Mouse (Mus musculus): ENCODE measurements around the gene Gpatch1. TPM values are rescaled to one million over a fixed set of nuclear protein-coding genes. Genes with fewer than 3 reads are reported as not detected.

The Gpatch1 gene
- 19.9 and 23.1 TPM in 2 replicates for polyA plus RNA-seq (2015; fragmentation: Nextera tagmentation; extraction: Ambion mirVana)

DNA sequence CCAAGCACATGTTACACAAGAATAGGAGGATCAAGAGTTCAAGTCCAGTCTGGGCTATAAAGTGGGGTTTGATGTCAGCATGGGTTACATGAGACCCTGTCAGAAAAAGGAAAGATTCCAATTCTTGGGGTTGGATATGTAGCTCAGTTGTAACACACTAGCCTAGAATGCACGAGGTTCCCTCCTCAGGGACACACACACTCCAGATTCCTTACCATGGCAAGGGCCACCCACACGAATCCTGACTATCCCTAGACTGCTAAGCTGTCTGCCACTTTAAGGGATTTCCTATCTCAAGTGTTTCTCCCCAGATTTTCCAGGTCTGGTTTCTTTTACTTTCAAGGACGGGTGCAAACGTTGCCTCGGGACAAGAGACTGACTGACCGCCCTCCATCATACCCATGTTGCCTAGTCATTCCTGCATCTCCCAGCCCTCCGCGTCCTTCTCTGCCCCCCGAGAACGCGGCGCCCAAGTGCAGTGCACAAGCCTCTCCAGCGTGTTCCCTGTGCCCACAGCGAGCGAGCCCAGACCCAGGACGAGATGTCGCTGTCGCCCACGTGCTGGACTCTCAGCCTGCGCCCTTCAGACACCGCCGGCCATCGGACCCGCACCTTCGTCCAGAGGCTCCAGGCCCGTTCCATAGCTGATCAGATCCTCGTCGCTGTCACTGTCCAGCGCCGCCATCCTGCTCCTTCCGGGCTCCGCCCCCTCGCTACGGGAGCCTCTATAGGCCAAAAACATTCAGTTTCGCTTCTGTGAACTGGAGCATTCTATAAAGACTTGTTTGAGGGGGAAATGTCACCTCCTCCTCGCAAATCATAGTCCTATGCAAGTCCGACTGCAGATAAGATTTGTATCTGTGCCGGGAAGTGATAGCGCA is at the start of gene Gpatch1:
Gene Gpatch1 (minus strand): TSS at position 712 of the 881 bp plus-strand sequence.
- WGBS = 1% methylated on average over 39 of the region's 39 CpGs
- peak; percentile 89 for ATAC-seq (replicated peaks)

DNA sequence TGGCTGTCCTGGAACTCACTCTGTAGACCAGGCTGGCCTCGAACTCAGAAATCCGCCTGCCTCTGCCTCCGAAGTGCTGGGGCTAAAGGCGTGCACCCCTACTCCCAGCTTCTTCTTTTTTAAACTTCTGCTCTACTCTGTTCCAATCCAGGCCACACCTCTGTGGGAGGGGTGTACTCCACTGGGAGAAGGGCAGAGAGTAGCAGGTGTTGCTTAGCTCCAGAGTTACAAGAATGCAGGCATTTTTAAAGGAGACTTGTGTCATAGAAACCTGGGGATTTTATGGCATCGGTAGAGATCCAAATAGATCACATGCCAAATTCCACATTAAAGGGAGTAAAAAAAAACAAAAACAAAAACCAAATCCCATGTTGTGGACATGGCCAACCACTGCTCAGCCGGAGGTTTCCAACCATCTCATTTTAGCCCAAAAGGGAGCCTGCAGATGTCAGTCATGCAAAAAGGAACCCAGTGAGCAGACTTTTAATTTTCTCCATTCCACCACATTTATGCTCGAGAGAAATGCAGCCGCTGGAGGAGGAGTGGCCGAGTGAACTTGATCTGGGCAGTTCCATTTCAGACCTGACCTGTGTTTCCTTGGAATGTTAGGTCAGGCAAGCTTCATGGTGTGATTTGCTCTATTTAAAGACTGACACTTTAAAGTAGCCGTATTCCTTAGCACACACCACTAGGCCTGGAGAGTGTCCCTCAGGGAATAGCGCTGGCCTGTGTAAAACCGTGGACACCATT is 47.1 kb upstream of the Gpatch1 start:
- no peak overlapping the region for H3K4me3 ChIP-seq
- H3K4me1 ChIP-seq = no peaks in the 10 kb centered on the region
- no peak for ATAC-seq (replicated peaks)
- H3K36me3 ChIP-seq (replicated peaks) = no peaks in the 10 kb centered on the region
- H3K9me3 ChIP-seq = no peaks in the 10 kb centered on the region; the same call in 1 of the 2 replicates
- H3K27ac ChIP-seq = no peak overlapping the region
- no peak overlapping the region for H3K4me2 ChIP-seq
- WGBS = 77% methylated on average over 12 of the region's 12 CpGs
- no peaks in the 10 kb centered on the region for H3K27me3 ChIP-seq (replicated peaks)
- no peak overlapping the region for H3K9ac ChIP-seq

More for the DNA sequence above, at the start of gene Gpatch1:
- H3K36me3 ChIP-seq (replicated peaks) = no peaks in the 10 kb centered on the region
- peak within 1 kb of the TSS; percentile 65 for H3K4me3 ChIP-seq
- peak within 1 kb of the TSS; percentile 67 for H3K4me2 ChIP-seq
- H3K9ac ChIP-seq = peak within 1 kb of the TSS; percentile 68
- no peaks in the 10 kb centered on the region for H3K9me3 ChIP-seq
- peak within 1 kb of the TSS; percentile 72 for H3K27ac ChIP-seq
- H3K4me1 ChIP-seq = peaks cover 18% of the 10 kb centered on the region
- H3K27me3 ChIP-seq (replicated peaks) = no peaks in the 10 kb centered on the region

DNA sequence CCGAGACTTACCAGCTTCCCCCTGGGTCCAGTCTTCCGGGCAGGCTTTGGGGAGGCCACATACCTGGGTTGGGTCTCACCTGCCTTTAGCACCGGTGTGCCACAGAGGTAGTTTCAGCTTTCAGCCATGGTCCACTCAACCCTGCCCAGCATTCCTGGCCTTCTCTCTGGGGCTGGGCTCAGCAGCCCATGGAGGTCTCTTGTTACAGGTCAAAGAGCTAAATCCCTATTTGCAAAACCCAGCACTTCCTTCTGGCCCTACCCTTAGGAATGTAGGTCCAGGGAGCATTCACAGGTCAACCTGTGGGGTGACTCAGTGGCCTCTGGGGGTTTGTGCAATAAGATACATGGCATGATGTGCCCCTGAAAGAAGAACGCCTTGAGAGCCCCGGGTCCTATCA is 44.6 kb upstream of the Gpatch1 start:
- no peak overlapping the region for H3K4me3 ChIP-seq
- no peak overlapping the region for H3K9ac ChIP-seq
- WGBS = 83% methylated on average over 5 of the region's 5 CpGs
- no peak for ATAC-seq (replicated peaks)
- H3K27me3 ChIP-seq (replicated peaks) = no peaks in the 10 kb centered on the region
- no peaks in the 10 kb centered on the region for H3K4me1 ChIP-seq
- H3K27ac ChIP-seq = no peak overlapping the region
- no peaks in the 10 kb centered on the region for H3K36me3 ChIP-seq (replicated peaks)
- no peak overlapping the region for H3K4me2 ChIP-seq
- no peaks in the 10 kb centered on the region for H3K9me3 ChIP-seq

DNA sequence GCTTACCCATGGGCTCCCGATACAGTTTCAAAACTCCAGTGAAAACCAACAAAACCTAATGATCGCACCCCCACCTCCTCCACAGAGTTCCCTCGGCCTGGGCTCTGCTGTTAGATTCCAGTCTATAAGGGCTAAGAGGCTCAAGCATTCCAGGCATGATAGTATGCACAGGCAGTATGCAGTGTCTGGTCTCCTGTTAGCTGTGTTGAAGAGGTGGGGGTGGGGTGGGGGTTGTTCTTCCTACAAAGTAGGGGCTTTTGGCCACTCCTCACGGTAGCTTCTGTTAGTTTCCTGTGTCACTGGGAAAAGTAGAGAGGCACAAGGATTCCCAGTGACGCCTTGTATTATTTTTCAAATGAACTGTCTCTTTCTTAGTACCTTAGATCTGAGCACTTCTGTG is 44.0 kb upstream of the Gpatch1 start:
- Histone ChIP-seq H3K27ac (no peak overlapping the region), H3K27me3 (replicated peaks) (no peaks in the 10 kb centered on the region), H3K36me3 (replicated peaks) (no peaks in the 10 kb centered on the region), H3K4me1 (no peaks in the 10 kb centered on the region), H3K9ac (no peak overlapping the region), H3K4me3 (no peak overlapping the region), H3K9me3 (no peaks in the 10 kb centered on the region), H3K4me2 (no peak overlapping the region)
- no peak for ATAC-seq (replicated peaks)
- WGBS = 77% methylated on average over 5 of the region's 5 CpGs

DNA sequence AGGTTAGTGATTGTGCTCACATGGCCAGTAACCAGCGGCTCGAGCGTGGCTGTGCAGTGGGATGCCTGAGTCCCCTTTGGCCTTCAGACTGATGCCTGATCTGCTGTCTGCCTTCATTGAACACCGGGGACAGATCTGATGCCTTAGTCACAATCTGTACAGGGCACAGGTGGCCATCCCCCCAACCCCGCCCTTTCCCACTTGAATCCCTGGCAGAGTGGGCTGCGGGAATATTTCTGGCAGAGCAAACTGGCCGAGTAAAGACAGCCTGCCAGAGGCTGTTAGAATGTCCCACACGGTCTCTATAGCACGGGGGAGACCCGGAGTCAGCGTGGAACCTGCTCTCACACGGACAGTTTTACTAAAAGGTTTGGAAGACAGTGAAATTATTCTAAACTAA is 39.4 kb upstream of the Gpatch1 start:
- Histone ChIP-seq H3K9me3 (no peaks in the 10 kb centered on the region), H3K4me2 (no peak overlapping the region), H3K36me3 (replicated peaks) (no peaks in the 10 kb centered on the region), H3K4me1 (no peaks in the 10 kb centered on the region), H3K27ac (no peak overlapping the region), H3K4me3 (no peak overlapping the region), H3K27me3 (replicated peaks) (no peaks in the 10 kb centered on the region), H3K9ac (no peak overlapping the region)
- no peak for ATAC-seq (replicated peaks)
- 87% methylated on average over 12 of the region's 12 CpGs for WGBS

DNA sequence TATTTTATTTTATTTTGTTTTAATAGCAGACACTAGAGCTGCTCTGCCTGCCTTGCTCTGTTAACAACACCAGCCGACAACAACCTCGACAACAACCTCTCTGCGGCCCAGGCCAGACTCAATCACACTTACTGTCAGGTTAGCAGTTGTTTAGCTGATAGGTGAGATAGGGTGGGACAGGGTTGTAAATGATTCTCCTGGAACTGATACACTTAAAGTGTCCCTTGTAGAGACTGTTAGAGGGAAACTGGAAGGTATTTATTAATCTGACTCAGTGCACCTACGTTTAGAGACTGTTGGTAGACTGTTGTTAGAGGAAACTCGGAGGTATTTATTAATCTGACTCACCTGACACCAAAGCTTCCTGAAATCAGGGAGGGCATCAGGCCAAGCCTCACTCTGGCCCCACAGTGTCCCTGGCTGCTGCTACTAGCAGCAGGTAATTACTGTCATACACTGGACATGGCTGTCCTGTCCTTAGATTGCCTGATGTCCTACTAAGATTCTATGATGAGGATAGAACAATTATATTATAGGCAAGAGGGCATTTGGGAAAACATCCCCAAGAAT is 37.1 kb upstream of the Gpatch1 start:
- H3K36me3 ChIP-seq (replicated peaks) = no peaks in the 10 kb centered on the region
- no peaks in the 10 kb centered on the region for H3K27me3 ChIP-seq (replicated peaks)
- 90% methylated on average over 5 of the region's 5 CpGs for WGBS
- H3K4me2 ChIP-seq = no peak overlapping the region
- no peak overlapping the region for H3K9ac ChIP-seq
- H3K4me3 ChIP-seq = no peak overlapping the region
- no peak overlapping the region for H3K27ac ChIP-seq
- H3K9me3 ChIP-seq = no peaks in the 10 kb centered on the region
- no peaks in the 10 kb centered on the region for H3K4me1 ChIP-seq
- ATAC-seq (replicated peaks) = no peak

DNA sequence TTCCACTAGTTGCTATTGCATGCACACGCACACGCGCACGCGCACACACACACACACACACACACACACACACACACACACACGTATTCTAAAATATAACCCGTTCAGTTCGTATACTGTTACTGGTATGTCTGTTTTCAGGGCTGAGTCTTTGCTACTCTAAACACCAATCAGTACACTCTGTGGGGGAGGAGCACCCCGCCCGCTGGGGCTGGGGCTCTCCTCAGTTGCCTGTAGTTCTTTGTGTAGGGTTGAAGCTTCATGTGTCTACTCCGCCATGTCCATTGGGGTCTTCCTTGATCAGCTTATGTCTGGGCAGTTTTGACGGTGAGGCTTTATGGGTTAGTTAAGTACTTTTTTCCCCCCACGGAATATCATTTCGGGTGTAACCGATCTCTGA is 35.1 kb upstream of the Gpatch1 start:
- Histone ChIP-seq H3K9me3 (no peaks in the 10 kb centered on the region), H3K4me2 (no peak overlapping the region), H3K4me1 (no peaks in the 10 kb centered on the region), H3K4me3 (no peak overlapping the region), H3K27ac (no peak overlapping the region), H3K27me3 (replicated peaks) (no peaks in the 10 kb centered on the region), H3K36me3 (replicated peaks) (no peaks in the 10 kb centered on the region), H3K9ac (no peak overlapping the region)
- WGBS = 93% methylated on average over 15 of the region's 15 CpGs
- no peak for ATAC-seq (replicated peaks)

DNA sequence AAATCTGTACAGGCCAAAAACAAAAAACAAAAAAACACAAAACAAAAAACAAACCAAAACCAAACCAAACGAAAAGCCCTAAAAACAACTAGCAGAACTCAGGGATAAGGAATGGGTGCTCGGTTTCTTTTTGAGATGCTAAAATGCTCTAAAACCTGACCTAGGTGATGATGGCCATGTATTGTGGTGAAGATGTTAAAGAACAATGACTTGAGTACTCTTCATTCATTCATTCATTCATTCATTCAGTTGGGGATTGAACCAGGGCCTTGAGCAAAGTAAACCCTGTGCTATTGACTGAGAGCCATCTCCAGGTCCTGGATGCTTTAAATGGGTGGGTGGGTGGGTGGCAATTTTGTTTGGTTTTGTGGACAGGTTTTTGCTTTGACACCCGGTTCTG is 32.9 kb upstream of the Gpatch1 start:
- H3K36me3 ChIP-seq (replicated peaks) = no peaks in the 10 kb centered on the region
- H3K27me3 ChIP-seq (replicated peaks) = no peaks in the 10 kb centered on the region
- H3K9ac ChIP-seq = no peak overlapping the region
- H3K27ac ChIP-seq = no peak overlapping the region
- H3K4me2 ChIP-seq = no peak overlapping the region
- H3K4me3 ChIP-seq = no peak overlapping the region
- H3K9me3 ChIP-seq = no peaks in the 10 kb centered on the region
- no peak for ATAC-seq (replicated peaks)
- WGBS = 88% methylated on average over 3 of the region's 3 CpGs
- no peaks in the 10 kb centered on the region for H3K4me1 ChIP-seq

DNA sequence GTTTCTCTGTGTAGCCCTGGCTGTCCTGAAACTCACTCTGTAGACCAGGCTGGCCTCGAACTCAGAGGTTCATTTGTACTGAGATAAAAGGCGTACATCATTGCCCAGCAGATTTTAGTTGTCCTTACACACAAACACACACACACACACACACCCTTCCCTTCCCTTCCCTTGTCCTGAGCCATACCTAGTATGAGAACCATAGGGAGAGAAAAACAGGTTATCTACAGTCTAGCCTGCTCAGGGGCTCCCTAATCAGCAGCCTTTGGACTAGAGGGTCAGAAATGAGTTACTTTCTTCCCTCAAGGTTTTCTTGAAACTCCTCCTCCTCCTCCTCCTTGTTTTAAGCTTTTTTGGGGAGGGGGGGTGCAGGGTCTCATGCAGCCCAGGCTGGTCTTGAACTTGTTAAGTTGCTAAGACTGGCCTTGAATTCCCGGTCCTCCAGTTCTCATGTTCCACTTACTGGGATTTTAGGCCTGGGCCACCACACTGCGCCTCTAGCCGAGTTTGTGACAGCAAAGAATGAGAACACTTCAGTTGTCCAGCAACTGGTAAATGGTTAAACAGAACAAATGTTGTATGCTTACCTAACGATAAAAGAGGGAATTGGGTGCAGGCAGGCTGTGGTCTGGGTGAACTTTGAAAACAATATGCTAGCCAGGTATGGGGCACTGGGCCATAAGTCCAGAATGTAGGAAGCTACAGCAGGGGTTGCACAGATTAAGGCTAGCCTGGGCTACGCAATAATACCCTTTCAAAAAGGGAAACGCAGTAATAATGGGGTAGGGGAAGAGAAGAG is 31.8 kb upstream of the Gpatch1 start:
- no peak overlapping the region for H3K4me2 ChIP-seq
- no peak overlapping the region for H3K9ac ChIP-seq
- no peak for ATAC-seq (replicated peaks)
- H3K27me3 ChIP-seq (replicated peaks) = no peaks in the 10 kb centered on the region
- 92% methylated on average over 8 of the region's 8 CpGs for WGBS
- H3K36me3 ChIP-seq (replicated peaks) = no peaks in the 10 kb centered on the region
- no peaks in the 10 kb centered on the region for H3K4me1 ChIP-seq
- H3K27ac ChIP-seq = no peak overlapping the region
- no peak overlapping the region for H3K4me3 ChIP-seq
- no peaks in the 10 kb centered on the region for H3K9me3 ChIP-seq

DNA sequence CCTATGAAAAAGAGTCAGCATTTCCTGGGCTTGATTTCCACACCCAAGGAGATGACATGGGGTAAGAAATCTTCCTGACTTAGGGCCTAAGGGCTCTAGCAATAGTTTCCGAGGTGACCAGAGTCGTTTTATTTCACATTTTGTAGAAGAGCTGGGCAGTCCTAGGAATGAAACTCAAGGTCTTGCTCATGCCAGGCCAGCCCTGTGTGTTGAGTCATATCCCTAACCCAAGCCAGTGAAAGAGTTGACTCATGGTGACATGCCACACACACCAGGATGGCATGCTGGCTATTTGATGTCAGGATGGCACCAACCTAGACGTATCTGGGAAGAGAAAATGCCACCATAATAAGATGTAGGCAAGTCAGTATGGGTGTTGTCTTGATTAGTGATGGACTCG is 30.8 kb upstream of the Gpatch1 start:
- Histone ChIP-seq H3K27ac (no peak overlapping the region), H3K9me3 (no peaks in the 10 kb centered on the region), H3K4me2 (no peak overlapping the region), H3K36me3 (replicated peaks) (no peaks in the 10 kb centered on the region), H3K9ac (no peak overlapping the region), H3K27me3 (replicated peaks) (no peaks in the 10 kb centered on the region), H3K4me3 (no peak overlapping the region), H3K4me1 (no peaks in the 10 kb centered on the region)
- WGBS = 88% methylated on average over 4 of the region's 4 CpGs
- no peak for ATAC-seq (replicated peaks)

DNA sequence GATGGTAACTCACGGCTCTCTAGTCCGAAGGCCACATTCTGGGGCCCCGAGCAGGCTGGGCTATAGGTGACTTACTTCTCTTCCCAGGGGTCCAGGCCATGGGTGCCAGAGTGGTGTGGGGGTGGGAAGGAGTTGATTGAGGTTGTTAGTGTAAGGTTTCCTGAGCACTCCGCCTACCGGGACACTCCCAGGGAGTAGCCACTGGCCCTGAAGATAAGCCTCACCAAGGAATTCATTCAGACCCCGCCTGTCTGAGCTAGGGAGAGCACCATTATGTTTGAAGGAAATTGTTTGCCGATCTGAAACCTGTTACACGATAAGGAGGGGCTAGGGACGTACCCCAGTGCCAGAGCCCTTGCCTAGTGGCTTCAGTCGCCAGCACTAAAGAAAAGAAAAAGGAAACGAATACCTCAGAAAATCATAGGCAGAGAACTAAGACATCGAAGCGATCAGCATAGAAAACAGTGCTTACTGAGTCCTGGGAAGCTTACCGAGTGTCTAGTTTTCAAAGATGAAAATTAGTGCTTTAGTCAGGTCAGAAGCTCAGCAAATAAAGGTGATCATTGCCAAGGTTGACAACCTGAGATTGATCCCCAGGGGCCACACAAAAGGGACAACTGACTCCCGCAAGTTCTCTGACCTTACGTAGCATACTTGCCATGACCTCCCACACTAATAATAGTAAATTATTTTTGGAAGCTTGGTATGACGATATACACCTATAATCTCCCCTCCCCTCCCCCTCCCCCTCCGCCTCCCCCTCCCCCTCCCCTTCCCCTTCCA is 29.9 kb upstream of the Gpatch1 start:
- Histone ChIP-seq H3K36me3 (replicated peaks) (no peaks in the 10 kb centered on the region), H3K4me1 (no peaks in the 10 kb centered on the region), H3K27ac (no peak overlapping the region), H3K9ac (no peak overlapping the region), H3K4me2 (no peak overlapping the region), H3K4me3 (no peak overlapping the region), H3K9me3 (no peaks in the 10 kb centered on the region), H3K27me3 (replicated peaks) (no peaks in the 10 kb centered on the region)
- WGBS = 81% methylated on average over 17 of the region's 18 CpGs
- ATAC-seq (replicated peaks) = no peak
